Mouse (Mus musculus) ES-E14 (cell line): ENCODE data around the gene Dpp6. TPM values are rescaled to one million over a fixed set of nuclear protein-coding genes. Genes with fewer than 3 reads are reported as not detected.
A peak's percentile ranks its signal among the peaks of the same experiment; 100 is the strongest.

Experiments
- DNase-seq: peaks from one replicate; pipeline ENCODE4 v3.0.0-alpha.2; 2013; ENCODE audit warnings: low read depth, low spot score
- H3K27ac ChIP-seq: 2 replicates; pipeline ENCODE4 v1.5.1; 2012; ENCODE audit warnings: low read depth, mild to moderate bottlenecking, low read length, moderate library complexity, mixed read lengths; ENCODE audit not compliant: poor library complexity, insufficient read depth, severe bottlenecking
- H3K36me3 ChIP-seq: 2 replicates; pipeline ENCODE4 v1.6.1; 2012; ENCODE audit warnings: mild to moderate bottlenecking, low read length, moderate library complexity, mixed read lengths; ENCODE audit not compliant: control insufficient read depth, poor library complexity, insufficient read depth, severe bottlenecking
- H3K4me1 ChIP-seq, 2 experiments: fragments of 150-350 bp in 1 of 2; sonication (generic) in 1 of 2; 2 replicates each; pipeline ENCODE4 v1.6.1; 2012; ENCODE audit warnings: low read length in 2 of 2, mild to moderate bottlenecking in 1 of 2, mixed read lengths in 1 of 2; ENCODE audit not compliant: control insufficient read depth in 2 of 2, insufficient read depth in 2 of 2, poor library complexity in 1 of 2
- H3K4me3 ChIP-seq, 2 experiments: fragments of 150-350 bp in 1 of 2; sonication (generic) in 1 of 2; 2 replicates each; pipeline ENCODE4 v1.5.1; 2012; ENCODE audit warnings: low read length in 2 of 2, low read depth in 1 of 2, mild to moderate bottlenecking in 1 of 2, mixed read lengths in 1 of 2; ENCODE audit not compliant: insufficient read depth in 1 of 2, poor library complexity in 1 of 2, severe bottlenecking in 1 of 2
- H3K9ac ChIP-seq: 2 replicates; pipeline ENCODE4 v1.6.1; 2012; ENCODE audit warnings: low read depth, mild to moderate bottlenecking, low read length, mixed read lengths; ENCODE audit not compliant: poor library complexity, insufficient read depth, severe bottlenecking
- H3K9me3 ChIP-seq: fragments of 150-350 bp; sonication (generic); 2 replicates; pipeline ENCODE4 v1.6.1; 2012; ENCODE audit warnings: low read depth, mild to moderate bottlenecking, low read length; ENCODE audit not compliant: control insufficient read depth, insufficient read depth
- CHD2 ChIP-seq: IDR thresholded peaks from 2 replicates; pipeline ENCODE4 v1.6.1; 2014; ENCODE audit warnings: mild to moderate bottlenecking, low read depth, low read length, inconsistent platforms
- HCFC1 ChIP-seq: IDR thresholded peaks from 2 replicates; pipeline ENCODE4 v1.6.1; 2012; ENCODE audit warnings: low read length, inconsistent platforms, borderline replicate concordance; ENCODE audit not compliant: insufficient read depth
- MAFK ChIP-seq: IDR thresholded peaks from 2 replicates; pipeline ENCODE4 v1.6.1; 2014; ENCODE audit warnings: mild to moderate bottlenecking, low read depth, low read length, inconsistent platforms; ENCODE audit not compliant: insufficient read depth
- ZC3H11A ChIP-seq: IDR thresholded peaks from 2 replicates; pipeline ENCODE4 v1.6.1; 2012; ENCODE audit warnings: low read depth, mild to moderate bottlenecking, inconsistent platforms, low read length, borderline replicate concordance
- ZNF384 ChIP-seq: IDR thresholded peaks from 2 replicates; pipeline ENCODE4 v1.6.1; 2012; ENCODE audit warnings: low read depth, low read length, inconsistent platforms
- in situ Hi-C, 2 experiments: fragments of 600-800 bp; cut with MboI; formaldehyde crosslinking; loops; one replicate each; pipeline ENCODE4 v1.15.1; 2025; ENCODE audit warnings: low sequenced_read_pairs in 2 of 2, inconsistent platforms in 1 of 2; ENCODE audit not compliant: unreplicated experiment in 2 of 2
- total RNA-seq: library from RNA; depleted of rRNA; stranded (reverse); fragments of 300-350 nt; gene quantifications from 2 replicates; pipeline ENCODE4 v1.2.3, GENCODE M21; 2012

Gene Dpp6
- total RNA-seq, 1 experiment: 1.5 TPM

DNA sequence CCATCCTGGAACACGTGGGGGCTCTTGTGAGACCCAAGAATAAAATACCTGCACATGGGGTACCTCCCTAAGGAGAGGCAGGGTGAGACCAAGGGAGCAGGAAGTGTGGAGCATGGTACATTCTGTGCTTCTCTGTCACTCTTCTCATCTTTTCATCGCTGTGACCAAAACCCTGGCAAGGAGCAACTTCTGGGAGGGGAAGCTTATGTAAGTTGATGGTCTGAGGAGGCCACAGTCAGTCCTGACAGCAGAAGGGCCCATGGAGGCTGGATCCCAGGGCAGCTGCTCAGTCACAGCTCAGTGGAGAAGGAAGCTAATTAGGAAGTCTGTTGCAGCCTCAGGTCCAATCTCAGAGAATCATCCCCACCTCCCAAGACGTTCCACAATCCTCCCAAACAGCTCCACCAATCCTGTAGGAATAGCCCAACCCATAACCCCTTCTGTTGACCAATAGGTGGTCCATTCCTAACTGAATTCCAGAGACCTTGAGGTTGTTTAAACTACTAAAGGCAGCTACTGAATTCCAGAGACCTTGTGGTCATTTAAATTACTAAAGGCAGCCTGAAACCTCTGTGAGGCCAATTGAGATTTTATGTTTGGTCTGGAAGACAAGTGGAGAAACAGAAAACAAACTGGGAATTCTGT is 636.3 kb downstream of the Dpp6 start:
- Histone ChIP-seq H3K9ac (no peak overlapping the region), H3K27ac (peak overlapping the region; percentile 22; the same call in 1 of the 2 replicates), H3K36me3 (no peaks in the 10 kb centered on the region), H3K4me3 (no peak overlapping the region), H3K9me3 (no peaks in the 10 kb centered on the region), H3K4me1 (peaks cover 5 to 9% of the 10 kb centered on the region in 2 experiments; a peak in 2 of 4 replicates)
- TF ChIP-seq MAFK: no peak
- TF ChIP-seq CHD2: no peak
- TF ChIP-seq HCFC1: no peak
- TF ChIP-seq ZC3H11A: no peak
- no peak for TF ChIP-seq ZNF384
- in situ Hi-C loops: no loop called here
- peak; percentile 35 for DNase-seq

DNA sequence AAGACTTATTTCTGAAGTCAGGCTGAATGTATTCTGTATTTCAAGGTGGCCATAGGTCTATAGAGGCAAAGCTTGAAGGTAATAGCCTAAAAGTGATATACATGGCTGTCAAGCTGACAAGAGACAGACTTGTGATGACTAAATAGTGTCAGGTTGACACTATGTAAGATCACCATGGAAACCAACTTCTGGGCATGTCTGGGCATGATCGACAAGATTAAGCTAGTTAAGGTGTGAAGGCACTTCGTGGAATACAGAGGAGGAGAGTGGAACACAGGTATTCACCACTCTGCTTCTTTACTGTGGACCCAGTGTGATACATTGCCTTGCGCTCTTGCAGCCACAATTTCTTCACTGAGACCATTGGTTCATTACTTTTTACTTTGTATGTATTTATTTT is 637.4 kb downstream of the Dpp6 start:
- DNase-seq: peak; percentile 12
- Histone ChIP-seq H3K9ac (no peak overlapping the region), H3K9me3 (no peaks in the 10 kb centered on the region), H3K27ac (no peak overlapping the region), H3K4me1 (peaks cover 5 to 9% of the 10 kb centered on the region in 2 experiments; a peak in 2 of 4 replicates), H3K4me3 (no peak overlapping the region), H3K36me3 (no peaks in the 10 kb centered on the region)
- TF ChIP-seq MAFK: no peak
- TF ChIP-seq HCFC1: no peak
- TF ChIP-seq ZNF384: no peak
- no peak for TF ChIP-seq CHD2
- no peak for TF ChIP-seq ZC3H11A
- in situ Hi-C loops: no loop called here

DNA sequence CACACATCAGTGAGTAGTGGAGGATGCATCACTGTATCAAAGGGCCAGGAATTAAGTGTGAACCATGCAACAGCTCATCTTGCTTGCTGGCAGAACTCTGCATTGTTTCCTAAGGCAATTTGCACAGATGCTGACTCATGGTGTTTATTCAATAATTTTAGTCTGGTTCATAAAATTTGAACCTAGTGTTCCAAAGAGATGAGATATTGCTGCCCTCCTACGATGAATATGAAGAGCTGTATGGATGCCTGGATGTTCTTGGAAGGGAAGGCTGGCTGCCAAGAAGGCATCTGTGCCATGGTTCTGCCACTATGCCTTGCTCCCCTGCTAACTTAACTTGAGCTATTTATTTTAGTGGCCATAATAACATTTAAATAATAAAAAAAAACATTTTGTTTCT is 640.0 kb downstream of the Dpp6 start:
- Histone ChIP-seq H3K9ac (no peak overlapping the region), H3K4me3 (no peak overlapping the region), H3K4me1 (peaks cover 5 to 9% of the 10 kb centered on the region in 2 experiments; a peak in 2 of 4 replicates), H3K9me3 (no peaks in the 10 kb centered on the region), H3K36me3 (no peaks in the 10 kb centered on the region), H3K27ac (no peak overlapping the region)
- DNase-seq: no peak
- in situ Hi-C loops: no loop called here
- TF ChIP-seq ZNF384 (no peak), ZC3H11A (no peak), HCFC1 (no peak), MAFK (no peak), CHD2 (no peak)

DNA sequence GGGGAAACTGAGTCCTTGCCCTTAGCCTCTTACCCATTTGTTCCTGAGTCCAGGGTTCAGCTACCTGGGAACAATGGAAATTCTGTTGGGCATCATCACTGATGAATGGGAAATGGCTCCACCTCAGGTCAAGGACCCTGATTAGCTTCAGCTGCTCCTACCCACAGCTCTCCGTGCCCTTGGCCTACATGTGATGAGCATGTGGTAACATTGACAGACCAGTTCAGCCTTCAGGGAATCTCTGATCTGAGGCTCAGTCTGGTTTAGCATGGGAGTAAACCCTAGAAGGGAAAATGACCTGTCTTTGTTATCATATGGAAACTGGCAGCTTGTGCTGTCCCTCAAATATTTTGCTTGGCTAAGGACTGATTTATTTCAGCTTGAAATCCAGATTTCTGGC is 640.7 kb downstream of the Dpp6 start:
- Histone ChIP-seq H3K4me3 (no peak overlapping the region), H3K27ac (no peak overlapping the region), H3K9me3 (no peaks in the 10 kb centered on the region), H3K4me1 (peaks cover 5 to 9% of the 10 kb centered on the region in 2 experiments; a peak in 2 of 4 replicates), H3K36me3 (no peaks in the 10 kb centered on the region), H3K9ac (no peak overlapping the region)
- TF ChIP-seq ZC3H11A (no peak), HCFC1 (no peak), MAFK (no peak), CHD2 (no peak), ZNF384 (no peak)
- DNase-seq: no peak
- in situ Hi-C loops: no loop called here

DNA sequence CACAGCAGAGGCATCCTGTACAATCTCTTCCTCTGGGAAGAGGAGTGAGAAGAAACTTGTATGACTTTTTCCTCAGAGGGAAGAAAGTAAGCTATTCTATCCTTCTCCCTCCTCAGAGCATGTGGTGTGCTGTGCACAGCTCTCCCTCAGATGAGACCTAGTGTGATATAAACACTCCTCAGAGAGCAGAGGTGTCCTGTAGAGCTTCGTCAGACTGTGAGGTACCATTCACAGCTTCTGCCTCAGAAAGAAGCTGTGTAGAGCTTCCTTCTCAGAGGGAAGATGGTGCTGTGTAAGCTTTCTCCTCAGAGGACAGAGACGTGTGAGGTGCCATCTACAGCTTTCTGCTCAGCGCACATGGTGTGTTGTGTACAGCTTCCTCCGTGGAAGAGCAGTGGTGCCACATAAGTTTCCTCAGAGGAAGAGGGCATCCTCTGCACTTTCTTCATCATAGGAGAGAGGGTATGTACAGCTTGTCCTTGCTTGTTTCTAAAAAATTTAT is 658.0 kb downstream of the Dpp6 start:
- Histone ChIP-seq H3K9ac (no peak overlapping the region), H3K4me1 (no peaks in the 10 kb centered on the region), H3K36me3 (no peaks in the 10 kb centered on the region), H3K4me3 (no peak overlapping the region), H3K9me3 (no peaks in the 10 kb centered on the region), H3K27ac (no peak overlapping the region)
- TF ChIP-seq CHD2 (no peak), HCFC1 (no peak), ZC3H11A (no peak), MAFK (no peak), ZNF384 (no peak)
- DNase-seq: no peak
- in situ Hi-C loops: no loop called here
